Mouse (Mus musculus) kidney, postnatal 4 days (tissue): ENCODE results near the gene Cacna2d3.

Experiments used
- DNase-seq, 2 experiments: peaks; one replicate each; pipeline ENCODE4 v3.0.0; 2021; ENCODE audit warnings: mixed read lengths in 2 of 2

Cacna2d3 gene

GRCm38 (mm10) chr14:29228976-29229716, 492.5 kb downstream of the Cacna2d3 start:
- no peak for DNase-seq

- DNase-seq = no peak
These were observed 493.2 kb downstream of the Cacna2d3 start for GRCm38 (mm10) chr14:29228471-29228870.

- no peak for DNase-seq
These were observed 493.7 kb downstream of the Cacna2d3 start for GRCm38 (mm10) chr14:29227959-29228358.

- DNase-seq = no peak
These were observed 495.8 kb downstream of the Cacna2d3 start for GRCm38 (mm10) chr14:29225754-29226365.

GRCm38 (mm10) chr14:29223012-29223411, 498.7 kb downstream of the Cacna2d3 start:
- DNase-seq = no peak

- no peak for DNase-seq
These were observed 499.3 kb downstream of the Cacna2d3 start for GRCm38 (mm10) chr14:29222191-29222882.

- no peak for DNase-seq
These were observed 505.6 kb downstream of the Cacna2d3 start for GRCm38 (mm10) chr14:29216106-29216505.

GRCm38 (mm10) chr14:29204967-29205268, 516.7 kb downstream of the Cacna2d3 start:
- DNase-seq = no peak

GRCm38 (mm10) chr14:29204236-29204966, 517.3 kb downstream of the Cacna2d3 start:
- DNase-seq = no peak

- no peak for DNase-seq
These were observed 525.5 kb downstream of the Cacna2d3 start for GRCm38 (mm10) chr14:29196171-29196570.

- DNase-seq = no peak
These were observed 530.2 kb downstream of the Cacna2d3 start for GRCm38 (mm10) chr14:29191426-29191825.

- no peak for DNase-seq
These were observed 537.9 kb downstream of the Cacna2d3 start for GRCm38 (mm10) chr14:29183730-29184129.

- no peak for DNase-seq
These were observed 542.2 kb downstream of the Cacna2d3 start for GRCm38 (mm10) chr14:29179397-29179888.

GRCm38 (mm10) chr14:29178695-29179396, 542.8 kb downstream of the Cacna2d3 start:
- DNase-seq = peak; percentile 13 to 32

- peak in 1 of 2 experiments; percentile 16 for DNase-seq
These were observed 546.9 kb downstream of the Cacna2d3 start for GRCm38 (mm10) chr14:29174762-29175161.

- DNase-seq = no peak
These were observed 549.5 kb downstream of the Cacna2d3 start for GRCm38 (mm10) chr14:29172207-29172606.

- DNase-seq = no peak
These were observed 557.0 kb downstream of the Cacna2d3 start for GRCm38 (mm10) chr14:29164653-29165030.

- no peak for DNase-seq
These were observed 557.5 kb downstream of the Cacna2d3 start for GRCm38 (mm10) chr14:29163998-29164652.

GRCm38 (mm10) chr14:29159803-29160202, 561.9 kb downstream of the Cacna2d3 start:
- DNase-seq = no peak

- DNase-seq = no peak
These were observed 564.6 kb downstream of the Cacna2d3 start for GRCm38 (mm10) chr14:29157096-29157495.

- no peak for DNase-seq
These were observed 577.5 kb downstream of the Cacna2d3 start for GRCm38 (mm10) chr14:29144184-29144583.

- DNase-seq = no peak
These were observed 584.0 kb downstream of the Cacna2d3 start for GRCm38 (mm10) chr14:29137614-29138013.
